ENCODE assay signal across 9 mouse cellular contexts in genomic region chr3:119498711-119499110, GRCm38 (mm10).
DNase-seq lines count a peak whose midpoint lies in the region; ATAC-seq and TF ChIP-seq lines count a peak whose summit lies in the region.
"Had no signal": no experiment of that assay in that cellular context is flagged by ENCODE, and none has a peak within 500 bp of the region (broad histone marks: within the 10 kb centered on the region; RNA-seq: fewer than 3 reads in every experiment).

No protein-coding gene starts in this region.

- 78% methylated on average over 20 of the region's 20 CpGs for whole genome bisulfite sequencing in midbrain, embryonic 12.5 days
- WGBS in midbrain, embryonic 10.5 days: 88% methylated on average over 20 of the region's 20 CpGs
- 41% methylated on average over 20 of the region's 20 CpGs for WGBS in midbrain, embryonic 14.5 days
- 80% methylated on average over 20 of the region's 20 CpGs for WGBS in liver, embryonic 11.5 days

- H3K4me3 ChIP-seq in midbrain, embryonic 12.5 days: no peak overlapping the region
- H3K4me3 ChIP-seq in midbrain, embryonic 10.5 days: no peak overlapping the region
- H3K4me3 ChIP-seq in cortical plate, adult 2 months (ENCODE audit: insufficient read depth, low read length): peak overlapping the region; percentile 24; the same call in 1 of the 2 replicates
- no peak overlapping the region for H3K4me3 ChIP-seq in midbrain, embryonic 14.5 days (replicated peaks; ENCODE audit: low read depth, low read length)
- no peak overlapping the region for H3K4me3 ChIP-seq in liver, embryonic 11.5 days (ENCODE audit: low read depth, low read length)

- no peak overlapping the region for H3K4me2 ChIP-seq in midbrain, embryonic 12.5 days (replicated peaks)
- peak overlapping the region; percentile 42 for H3K4me2 ChIP-seq in midbrain, embryonic 14.5 days (ENCODE audit: low read length)
- no peak overlapping the region for H3K4me2 ChIP-seq in liver, embryonic 11.5 days

- no peaks in the 10 kb centered on the region for H3K36me3 ChIP-seq in midbrain, embryonic 12.5 days
- H3K36me3 ChIP-seq in midbrain, embryonic 10.5 days: no peaks in the 10 kb centered on the region
- no peaks in the 10 kb centered on the region for H3K36me3 ChIP-seq in midbrain, embryonic 14.5 days (ENCODE audit: control insufficient read depth, insufficient read depth, low read length)
- H3K36me3 ChIP-seq in liver, embryonic 11.5 days (ENCODE audit: control insufficient read depth, insufficient read depth, low read length): no peaks in the 10 kb centered on the region
- H3K36me3 ChIP-seq: G1E had no signal

- H3K27me3 ChIP-seq in midbrain, embryonic 12.5 days: no peaks in the 10 kb centered on the region
- no peaks in the 10 kb centered on the region for H3K27me3 ChIP-seq in midbrain, embryonic 10.5 days (ENCODE audit: low read depth, poor library complexity, severe bottlenecking)
- no peaks in the 10 kb centered on the region for H3K27me3 ChIP-seq in midbrain, embryonic 14.5 days (ENCODE audit: control insufficient read depth, insufficient read depth, low read length)
- H3K27me3 ChIP-seq in liver, embryonic 11.5 days (replicated peaks; ENCODE audit: control insufficient read depth, insufficient read depth, low read length): no peaks in the 10 kb centered on the region

- no peak for TF ChIP-seq CTCF in cortical plate, adult 2 months (IDR thresholded peaks at IDR 0.05; ENCODE audit: extremely low read depth, insufficient read depth, low read length)

- no peaks in the 10 kb centered on the region for H3K9me3 ChIP-seq in midbrain, embryonic 12.5 days
- H3K9me3 ChIP-seq in midbrain, embryonic 10.5 days (replicated peaks): no peaks in the 10 kb centered on the region
- no peaks in the 10 kb centered on the region for H3K9me3 ChIP-seq in midbrain, embryonic 14.5 days (ENCODE audit: control insufficient read depth, low read length)
- no peaks in the 10 kb centered on the region for H3K9me3 ChIP-seq in liver, embryonic 11.5 days (ENCODE audit: control insufficient read depth, low read length)

- H3K9ac ChIP-seq in midbrain, embryonic 12.5 days (replicated peaks): no peak overlapping the region
- no peak overlapping the region for H3K9ac ChIP-seq in midbrain, embryonic 14.5 days (replicated peaks; ENCODE audit: low read length)
- no peak overlapping the region for H3K9ac ChIP-seq in liver, embryonic 11.5 days (ENCODE audit: low read depth, low read length)

- peaks cover 8% of the 10 kb centered on the region for H3K4me1 ChIP-seq in midbrain, embryonic 12.5 days
- H3K4me1 ChIP-seq in midbrain, embryonic 10.5 days: peaks cover 4% of the 10 kb centered on the region; the same call in 1 of the 2 replicates
- no peaks in the 10 kb centered on the region for H3K4me1 ChIP-seq in cortical plate, adult 2 months (ENCODE audit: control insufficient read depth, insufficient read depth, low read length)
- H3K4me1 ChIP-seq in midbrain, embryonic 14.5 days (ENCODE audit: control insufficient read depth, insufficient read depth, low read length): no peaks in the 10 kb centered on the region
- no peaks in the 10 kb centered on the region for H3K4me1 ChIP-seq in liver, embryonic 11.5 days (replicated peaks; ENCODE audit: control insufficient read depth, insufficient read depth, low read length)

- no peak for DNase-seq in midbrain, embryonic 10.5 days (ENCODE audit: low spot score)
- peak; percentile 13 to 45 for DNase-seq in heart, postnatal 36 days
- peak; percentile 84 for DNase-seq in layer of hippocampus, adult 9-11 months
- DNase-seq in midbrain, embryonic 14.5 days: peak; percentile 83
- DNase-seq in testis, postnatal 14 days (ENCODE audit: low spot score): peak; percentile 12
- no peak for DNase-seq in liver, embryonic 11.5 days (ENCODE audit: low spot score)

- H3K27ac ChIP-seq in midbrain, embryonic 12.5 days (replicated peaks): no peak overlapping the region
- H3K27ac ChIP-seq in midbrain, embryonic 10.5 days (replicated peaks): no peak overlapping the region
- no peak overlapping the region for H3K27ac ChIP-seq in cortical plate, adult 2 months (ENCODE audit: insufficient read depth, low read length)
- 0 out of 2 replicates have a peak overlapping the region, but pooled peaks have one; percentile 28 for H3K27ac ChIP-seq in midbrain, embryonic 14.5 days (replicated peaks; ENCODE audit: low read depth, low read length)
- no peak overlapping the region for H3K27ac ChIP-seq in liver, embryonic 11.5 days (ENCODE audit: low read depth, low read length)

- ATAC-seq in midbrain, embryonic 12.5 days (ENCODE audit: low FRiP score, low read depth): peak; percentile 44; the same call in 1 of the 2 replicates
- no peak for ATAC-seq in midbrain, embryonic 14.5 days (ENCODE audit: low FRiP score, low TSS enrichment)
- no peak for ATAC-seq in liver, embryonic 11.5 days (replicated peaks; ENCODE audit: low FRiP score)

- TF ChIP-seq POLR2A in cortical plate, adult 2 months (IDR thresholded peaks at IDR 0.05; ENCODE audit: extremely low read depth, insufficient read depth, low read length): no peak

- intact Hi-C loops in heart, postnatal 36 days (cut with DNase I): no loop called here

Comparison
In these comparisons a context has a peak if more than half of its experiments do, and no peak if none do; other contexts are left out.
1. DNase-seq: peak in heart, postnatal 36 days (2 of 2), layer of hippocampus, adult 9-11 months (single experiment), midbrain, embryonic 14.5 days (single experiment) and testis, postnatal 14 days (single experiment); none in midbrain, embryonic 10.5 days (single experiment) and liver, embryonic 11.5 days (single experiment).